Mouse (Mus musculus) kidney, embryonic 14.5 days (tissue): ENCODE results near the gene Ypel3. TPM values are rescaled to one million over a fixed set of nuclear protein-coding genes. Genes with fewer than 3 reads are reported as not detected.

Source experiments
- ATAC-seq: fragments of 200-750 bp; cut with Nextera tagmentation; 2 replicates; pipeline ENCODE4 v1.8.0; 2017; ENCODE audit warnings: moderate number of reproducible peaks, mild to moderate bottlenecking, moderate TSS enrichment, moderate library complexity; ENCODE audit not compliant: low FRiP score, low TSS enrichment
- H3K27ac ChIP-seq: fragments of 300-500 bp; sonication (generic); 2 replicates; pipeline ENCODE4 v1.5.1; 2014; ENCODE audit warnings: low read depth, mild to moderate bottlenecking, low read length, moderate library complexity, mixed read lengths
- H3K27me3 ChIP-seq: fragments of 300-500 bp; sonication (generic); 2 replicates; pipeline ENCODE4 v1.6.1; 2014; ENCODE audit warnings: mild to moderate bottlenecking, low read length; ENCODE audit not compliant: control insufficient read depth, insufficient read depth
- H3K36me3 ChIP-seq: fragments of 300-500 bp; sonication (generic); 2 replicates; pipeline ENCODE4 v1.6.1; 2014; ENCODE audit warnings: low read length, mixed read lengths; ENCODE audit not compliant: control insufficient read depth, insufficient read depth
- H3K4me1 ChIP-seq: fragments of 300-500 bp; sonication (generic); 2 replicates; pipeline ENCODE4 v1.6.1; 2014; ENCODE audit warnings: low read length, mixed read lengths; ENCODE audit not compliant: control insufficient read depth, insufficient read depth
- H3K4me2 ChIP-seq: fragments of 300-500 bp; sonication (generic); replicated peaks from 2 replicates; pipeline ENCODE4 v1.6.1; 2014; ENCODE audit warnings: low read depth, mild to moderate bottlenecking, low read length
- H3K4me3 ChIP-seq: fragments of 300-500 bp; sonication (generic); 2 replicates; pipeline ENCODE4 v1.5.1; 2014; ENCODE audit warnings: mild to moderate bottlenecking, low read length
- H3K9ac ChIP-seq: fragments of 300-500 bp; sonication (generic); 2 replicates; pipeline ENCODE4 v1.6.1; 2014; ENCODE audit warnings: low read depth, mild to moderate bottlenecking, low read length, moderate library complexity
- H3K9me3 ChIP-seq: fragments of 300-500 bp; sonication (generic); 2 replicates; pipeline ENCODE4 v1.6.1; 2016; ENCODE audit warnings: low read length; ENCODE audit not compliant: control insufficient read depth
- WGBS: fragments of 180-500 bp; shearing (Covaris S2); extraction: QIAGEN DNeasy Blood & Tissue Kit; methylation state at CpG from one replicate; pipeline ENCODE4 v1.1.7; 2014; 5-methylcytosine and 5-hydroxymethylcytosine counted together
- polyA plus RNA-seq: library from polyadenylated mRNA; unstranded; fragments of >200 nt; fragmentation: Nextera tagmentation; extraction: Ambion mirVana; gene quantifications from 2 replicates; pipeline ENCODE4 v1.2.1, GENCODE M21; 2014

The Ypel3 gene
- polyA plus RNA-seq, 1 experiment from 2014 or later = 87.5 TPM

- H3K9ac ChIP-seq = no peak overlapping the region
- H3K9me3 ChIP-seq = no peaks in the 10 kb centered on the region
- H3K27me3 ChIP-seq = no peaks in the 10 kb centered on the region
- no peak overlapping the region for H3K4me3 ChIP-seq
- no peak for ATAC-seq
- WGBS = 68% methylated on average over 4 of the region's 4 CpGs
- H3K4me2 ChIP-seq = no peak overlapping the region
- peaks cover 20% of the 10 kb centered on the region for H3K4me1 ChIP-seq
- no peak overlapping the region for H3K27ac ChIP-seq
- peaks cover 49% of the 10 kb centered on the region for H3K36me3 ChIP-seq
These were observed 17.5 kb downstream of the Ypel3 start for GRCm38 (mm10) chr7:126794271-126794605.

- peaks cover 37% of the 10 kb centered on the region for H3K36me3 ChIP-seq
- no peak overlapping the region for H3K4me2 ChIP-seq
- H3K9ac ChIP-seq = no peak overlapping the region
- H3K9me3 ChIP-seq = no peaks in the 10 kb centered on the region
- WGBS = 80% methylated on average over 16 of the region's 16 CpGs
- no peaks in the 10 kb centered on the region for H3K27me3 ChIP-seq
- peaks cover 22% of the 10 kb centered on the region for H3K4me1 ChIP-seq
- H3K27ac ChIP-seq = no peak overlapping the region
- H3K4me3 ChIP-seq = no peak overlapping the region
- ATAC-seq = no peak
These were observed 18.9 kb downstream of the Ypel3 start for GRCm38 (mm10) chr7:126795387-126796317.

GRCm38 (mm10) chr7:126796350-126796932 lies 19.7 kb downstream of the Ypel3 start:
- Histone ChIP-seq H3K4me2 (peak overlapping the region; percentile 73; the same call in 1 of the 2 replicates), H3K36me3 (peaks cover 37% of the 10 kb centered on the region), H3K9me3 (no peaks in the 10 kb centered on the region), H3K4me3 (peak overlapping the region; percentile 92), H3K27ac (no peak overlapping the region), H3K9ac (no peak overlapping the region), H3K4me1 (peaks cover 17% of the 10 kb centered on the region), H3K27me3 (no peaks in the 10 kb centered on the region)
- 76% methylated on average over 8 of the region's 8 CpGs for WGBS
- no peak for ATAC-seq

- Histone ChIP-seq H3K4me1 (peaks cover 17% of the 10 kb centered on the region), H3K4me3 (peak within 1 kb of the TSS; percentile 92)
These were observed 20.8 kb downstream of the Ypel3 start, which contains the start of gene Fam57b for GRCm38 (mm10) chr7:126797411-126798126. TSS of gene Fam57b (plus strand) at chr7:126797668.

GRCm38 (mm10) chr7:126798127-126799049 lies 21.6 kb downstream of the Ypel3 start:
- 1% methylated on average over 40 of the region's 40 CpGs for WGBS
- H3K27ac ChIP-seq = peak overlapping the region; percentile 93

More at GRCm38 (mm10) chr7:126797411-126798126, 20.8 kb downstream of the Ypel3 start, which contains the start of gene Fam57b:
- Histone ChIP-seq H3K27me3 (no peaks in the 10 kb centered on the region), H3K9ac (peak within 1 kb of the TSS; percentile 90), H3K36me3 (peaks cover 40% of the 10 kb centered on the region), H3K4me2 (peak within 1 kb of the TSS; percentile 73), H3K27ac (peak within 1 kb of the TSS; percentile 93), H3K9me3 (no peaks in the 10 kb centered on the region)
- 31% methylated on average over 21 of the region's 21 CpGs for WGBS
- no peak for ATAC-seq

GRCm38 (mm10) chr7:126799050-126799467 lies 22.3 kb downstream of the Ypel3 start:
- under 1% methylated on average over 26 of the region's 36 CpGs for WGBS
- H3K27me3 ChIP-seq = no peaks in the 10 kb centered on the region
- H3K4me3 ChIP-seq = peak overlapping the region; percentile 92
- no peaks in the 10 kb centered on the region for H3K9me3 ChIP-seq
- H3K36me3 ChIP-seq = peaks cover 47% of the 10 kb centered on the region
- peak; percentile 95 for ATAC-seq
- peaks cover 17% of the 10 kb centered on the region for H3K4me1 ChIP-seq
- peak overlapping the region; percentile 94 for H3K27ac ChIP-seq
- H3K9ac ChIP-seq = peak overlapping the region; percentile 90
- peak overlapping the region; percentile 73 for H3K4me2 ChIP-seq

More at GRCm38 (mm10) chr7:126798127-126799049, 21.6 kb downstream of the Ypel3 start:
- Histone ChIP-seq H3K4me3 (peak overlapping the region; percentile 92), H3K27me3 (no peaks in the 10 kb centered on the region), H3K4me1 (peaks cover 17% of the 10 kb centered on the region), H3K4me2 (peak overlapping the region; percentile 73), H3K9ac (peak overlapping the region; percentile 90), H3K36me3 (peaks cover 42% of the 10 kb centered on the region), H3K9me3 (no peaks in the 10 kb centered on the region)
- ATAC-seq = no peak

GRCm38 (mm10) chr7:126799468-126800268 lies 22.9 kb downstream of the Ypel3 start:
- ATAC-seq = peak; percentile 92
- peaks cover 41% of the 10 kb centered on the region for H3K36me3 ChIP-seq
- 1% methylated on average over 36 of the region's 38 CpGs for WGBS

More at GRCm38 (mm10) chr7:126799468-126800268, 22.9 kb downstream of the Ypel3 start:
- Histone ChIP-seq H3K27me3 (no peaks in the 10 kb centered on the region), H3K4me2 (peak overlapping the region; percentile 73), H3K9me3 (no peaks in the 10 kb centered on the region), H3K27ac (peak overlapping the region; percentile 94), H3K4me1 (peaks cover 17% of the 10 kb centered on the region), H3K9ac (peak overlapping the region; percentile 75), H3K4me3 (peak overlapping the region; percentile 92)
